Mouse (Mus musculus) kidney, postnatal 14 days (tissue): Measurements from ENCODE around the gene Mapk13.
A peak's percentile ranks its signal among the peaks of the same experiment; 100 is the strongest.
"Not testable (repeated sequence)": the region's sequence is repeated elsewhere in the genome, so short reads cannot be mapped to it uniquely, and the experiment has no call there.

Experiments used
- DNase-seq: peaks from one replicate; pipeline ENCODE4 v3.0.0; 2022; ENCODE audit warnings: mixed read lengths

Mapk13 gene

GRCm38 (mm10) chr17:28769121-28769874 lies at the start of gene Mapk13:
TSS of gene Mapk13 (plus strand) at chr17:28769297.
- DNase-seq: peak; percentile 59

GRCm38 (mm10) chr17:28725783-28726182 lies 43.3 kb upstream of the Mapk13 start, which contains the start of gene AC170998.1:
TSS of gene AC170998.1 (plus strand) at chr17:28726083.
- DNase-seq: no peak

GRCm38 (mm10) chr17:28727511-28727910 lies 41.6 kb upstream of the Mapk13 start:
- not testable (repeated sequence) for DNase-seq

GRCm38 (mm10) chr17:28735317-28736105 lies 33.6 kb upstream of the Mapk13 start:
- no peak for DNase-seq

- DNase-seq: no peak
Observed at GRCm38 (mm10) chr17:28736486-28736885, 32.6 kb upstream of the Mapk13 start.

GRCm38 (mm10) chr17:28737973-28738372 lies 31.1 kb upstream of the Mapk13 start:
- DNase-seq: no peak

GRCm38 (mm10) chr17:28739244-28739643 lies 29.9 kb upstream of the Mapk13 start:
- no peak for DNase-seq

- peak; percentile 69 for DNase-seq
Observed at GRCm38 (mm10) chr17:28743145-28743866, 25.8 kb upstream of the Mapk13 start.

- no peak for DNase-seq
Observed at GRCm38 (mm10) chr17:28743916-28744315, 25.2 kb upstream of the Mapk13 start.

- no peak for DNase-seq
Observed at GRCm38 (mm10) chr17:28745773-28746172, 23.3 kb upstream of the Mapk13 start.

- no peak for DNase-seq
Observed at GRCm38 (mm10) chr17:28748001-28748400, 21.1 kb upstream of the Mapk13 start.

- no peak for DNase-seq
Observed at GRCm38 (mm10) chr17:28750580-28750979, 18.5 kb upstream of the Mapk13 start.

- no peak for DNase-seq
Observed at GRCm38 (mm10) chr17:28756447-28756846, 12.7 kb upstream of the Mapk13 start.

GRCm38 (mm10) chr17:28757470-28757869 lies 11.6 kb upstream of the Mapk13 start:
- DNase-seq: no peak

GRCm38 (mm10) chr17:28760736-28761312 lies 8.3 kb upstream of the Mapk13 start:
- DNase-seq: no peak

- DNase-seq: peak; percentile 81
Observed at GRCm38 (mm10) chr17:28761871-28762270, 7.2 kb upstream of the Mapk13 start.

- DNase-seq: no peak
Observed at GRCm38 (mm10) chr17:28766203-28766602, 2.9 kb upstream of the Mapk13 start.

- no peak for DNase-seq
Observed at GRCm38 (mm10) chr17:28766781-28767515, 2.1 kb upstream of the Mapk13 start.

- peak; percentile 28 for DNase-seq
Observed at GRCm38 (mm10) chr17:28769875-28770421, 851 bp downstream of the Mapk13 start.

GRCm38 (mm10) chr17:28771289-28771688 lies 2.2 kb downstream of the Mapk13 start:
- DNase-seq: no peak

- not testable (repeated sequence) for DNase-seq
Observed at GRCm38 (mm10) chr17:28774303-28774702, 5.2 kb downstream of the Mapk13 start.

- no peak for DNase-seq
Observed at GRCm38 (mm10) chr17:28775161-28775560, 6.1 kb downstream of the Mapk13 start.
